Mouse (Mus musculus): Measurements from ENCODE around the gene Dnajc6.
A peak's percentile ranks its signal among the peaks of the same experiment; 100 is the strongest.

GRCm38 (mm10) chr4:101506372-101506771 lies 9.9 kb downstream of the Dnajc6 start:
- TF ChIP-seq POLR2A (IDR thresholded peaks at IDR 0.05; ENCODE audit: control insufficient read depth in 1 of 2, insufficient read depth in 1 of 2, low read depth in 1 of 2, low read length in 2 of 2, poor library complexity in 1 of 2) = no peak
- peak in 2 of 3 experiments; percentile 16 to 55; a peak in 3 of 6 replicates for TF ChIP-seq CTCF (IDR thresholded peaks at IDR 0.05 in 2 of 3, conservative IDR thresholded peaks at IDR 0.05 in 1 of 3; ENCODE audit: control insufficient read depth in 1 of 3, insufficient read depth in 1 of 3, low read depth in 2 of 3, low read length in 3 of 3, poor library complexity in 1 of 3, severe bottlenecking in 1 of 3)
